Mouse (Mus musculus) gastrocnemius, postnatal 10 days (tissue): ENCODE measurements around the gene Pebp1. TPM values are rescaled to one million over a fixed set of nuclear protein-coding genes. Genes with fewer than 3 reads are reported as not detected.

Source experiments
- DNase-seq: peaks from one replicate; pipeline ENCODE4 v3.0.0; 2021; ENCODE audit warnings: mixed read lengths
- total RNA-seq, 2 experiments: library from RNA; stranded (reverse); gene quantifications; 2 replicates each; pipeline ENCODE4 v1.2.3; 2021

Pebp1 gene
- total RNA-seq, 2 experiments from 2014 or later: 307 to 317 TPM

DNA sequence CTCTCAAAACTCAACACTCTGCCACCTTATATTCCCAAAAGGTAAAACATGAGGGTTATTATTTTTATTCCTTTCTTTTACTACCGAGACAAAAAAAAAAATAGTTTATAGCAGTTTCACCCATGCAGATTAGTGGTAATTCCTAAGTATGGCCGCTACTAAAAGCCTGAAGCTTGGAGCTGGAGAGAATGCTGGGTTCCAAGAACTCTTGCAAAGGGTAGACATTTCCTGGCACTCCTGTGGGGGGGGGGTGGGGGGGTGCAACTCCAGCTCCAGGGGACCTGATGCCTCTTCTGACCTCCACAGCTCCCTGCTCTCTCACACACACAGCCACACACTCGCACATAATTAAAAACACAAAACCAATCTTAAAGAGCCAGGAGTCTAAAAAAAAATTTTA, 1.1 kb downstream of the Pebp1 start:
- DNase-seq: no peak

DNA sequence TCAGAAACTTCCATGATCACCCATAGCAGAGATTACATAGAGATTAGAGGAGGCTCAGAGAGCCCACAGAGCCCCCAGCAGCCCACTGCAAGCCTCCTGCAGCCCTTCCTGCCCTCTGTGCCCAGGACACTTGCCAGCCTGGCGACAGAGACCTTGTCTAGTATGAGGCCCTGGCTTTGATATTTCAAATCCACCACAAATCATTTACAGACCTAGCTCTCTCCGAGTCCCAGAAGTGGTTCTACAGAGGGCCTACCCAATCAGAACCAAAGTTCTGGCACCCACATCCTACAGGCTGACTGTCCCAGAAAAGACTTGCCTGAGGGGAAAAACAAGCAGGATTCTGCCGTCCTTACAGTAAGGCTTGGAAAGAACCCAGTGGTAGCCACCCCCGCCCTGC, 2.2 kb downstream of the Pebp1 start:
- DNase-seq: no peak

DNA sequence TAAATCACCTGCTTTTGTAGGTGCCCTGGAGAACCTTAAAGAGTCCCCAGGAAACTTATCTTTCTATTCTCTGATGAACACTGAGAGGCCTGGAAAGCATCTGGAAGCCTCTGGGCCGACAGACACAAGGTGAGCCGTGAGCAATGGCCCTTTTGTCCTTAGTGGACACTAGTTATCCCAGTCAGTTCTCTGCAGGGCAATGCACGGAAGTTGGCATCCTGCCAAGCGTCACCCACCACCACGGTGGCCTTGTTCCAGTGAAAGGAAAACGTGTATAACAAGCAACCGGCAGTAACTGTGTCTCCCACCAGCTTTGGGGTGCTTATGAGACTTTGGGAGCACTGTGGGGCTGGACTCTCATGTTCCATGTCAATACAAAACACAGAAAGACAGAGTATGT, 2.7 kb downstream of the Pebp1 start:
- no peak for DNase-seq

DNA sequence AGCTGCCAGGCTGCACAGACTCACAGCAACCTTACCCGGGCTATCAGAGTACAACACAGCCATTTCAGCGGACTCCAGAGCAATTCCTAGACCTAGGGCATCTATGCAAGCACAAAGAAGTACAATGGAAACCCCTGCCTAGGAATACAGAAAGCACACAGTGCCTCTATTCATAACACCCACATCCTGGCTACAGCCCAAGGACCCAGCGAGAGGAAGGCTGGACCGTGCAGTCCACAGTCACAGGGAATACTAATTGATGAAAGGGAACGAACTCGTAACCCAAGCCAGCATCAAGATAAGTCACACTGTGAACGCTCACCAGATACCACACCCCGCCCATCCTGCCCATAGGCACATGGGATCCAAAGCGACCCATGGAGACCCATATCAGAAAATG, 3.4 kb downstream of the Pebp1 start:
- no peak for DNase-seq

DNA sequence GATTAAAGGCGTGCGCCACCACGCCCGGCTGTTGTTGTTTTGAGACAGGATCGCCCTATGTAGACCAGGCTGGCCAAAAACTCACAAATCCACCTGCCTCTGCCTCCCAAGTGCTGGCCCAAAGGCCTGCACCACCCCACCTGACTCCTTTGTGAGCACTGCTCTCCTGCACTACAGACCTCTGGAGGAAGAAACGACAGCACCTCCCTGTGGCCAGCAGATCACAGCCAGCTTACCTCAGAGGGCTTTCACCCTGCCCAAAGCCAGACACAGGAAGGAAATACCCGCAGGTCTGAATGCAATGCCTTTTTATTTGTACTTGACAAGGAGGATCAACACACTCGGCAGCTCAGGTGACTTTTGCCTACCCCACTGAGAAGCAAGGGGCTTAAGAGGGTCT, 5.1 kb downstream of the Pebp1 start:
- DNase-seq: no peak

DNA sequence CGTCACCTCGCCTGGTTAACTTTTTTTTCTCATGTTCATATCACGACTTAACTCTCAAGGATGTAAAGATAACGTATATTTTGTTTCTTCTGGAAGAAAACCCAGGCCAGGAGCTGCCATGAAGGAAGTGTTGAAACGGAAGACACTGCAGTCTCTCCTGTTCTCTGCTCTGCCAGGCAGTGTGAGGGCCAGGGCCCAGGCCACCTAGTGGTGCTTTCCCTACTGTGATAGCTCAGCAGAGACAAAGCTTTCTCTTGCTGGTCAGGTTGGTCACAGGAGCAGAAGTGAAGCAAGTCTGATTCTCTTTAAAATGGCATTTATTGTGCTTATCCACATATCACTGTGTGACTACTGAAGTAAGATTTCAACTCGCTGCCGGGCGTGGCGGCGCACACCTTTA, 5.9 kb downstream of the Pebp1 start:
- DNase-seq: no peak

DNA sequence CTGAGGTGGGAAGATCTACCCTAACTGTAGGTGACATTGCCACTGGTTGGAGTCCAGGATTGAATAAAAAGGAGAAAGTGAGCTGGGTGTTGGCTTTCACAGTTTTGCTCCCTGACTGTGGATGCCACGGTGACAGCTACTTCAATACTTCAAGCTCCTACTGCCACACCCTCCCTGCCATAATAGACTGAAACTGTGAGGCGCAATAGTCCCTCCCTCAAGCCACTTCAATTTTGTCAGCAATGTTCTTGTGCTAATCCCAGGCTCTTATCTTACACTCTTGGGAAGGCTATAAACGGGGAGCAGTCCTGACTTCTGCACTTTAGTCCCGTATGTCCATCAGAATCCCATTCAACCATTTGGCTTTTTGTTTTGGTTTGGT, 7.8 kb downstream of the Pebp1 start:
- DNase-seq: no peak

DNA sequence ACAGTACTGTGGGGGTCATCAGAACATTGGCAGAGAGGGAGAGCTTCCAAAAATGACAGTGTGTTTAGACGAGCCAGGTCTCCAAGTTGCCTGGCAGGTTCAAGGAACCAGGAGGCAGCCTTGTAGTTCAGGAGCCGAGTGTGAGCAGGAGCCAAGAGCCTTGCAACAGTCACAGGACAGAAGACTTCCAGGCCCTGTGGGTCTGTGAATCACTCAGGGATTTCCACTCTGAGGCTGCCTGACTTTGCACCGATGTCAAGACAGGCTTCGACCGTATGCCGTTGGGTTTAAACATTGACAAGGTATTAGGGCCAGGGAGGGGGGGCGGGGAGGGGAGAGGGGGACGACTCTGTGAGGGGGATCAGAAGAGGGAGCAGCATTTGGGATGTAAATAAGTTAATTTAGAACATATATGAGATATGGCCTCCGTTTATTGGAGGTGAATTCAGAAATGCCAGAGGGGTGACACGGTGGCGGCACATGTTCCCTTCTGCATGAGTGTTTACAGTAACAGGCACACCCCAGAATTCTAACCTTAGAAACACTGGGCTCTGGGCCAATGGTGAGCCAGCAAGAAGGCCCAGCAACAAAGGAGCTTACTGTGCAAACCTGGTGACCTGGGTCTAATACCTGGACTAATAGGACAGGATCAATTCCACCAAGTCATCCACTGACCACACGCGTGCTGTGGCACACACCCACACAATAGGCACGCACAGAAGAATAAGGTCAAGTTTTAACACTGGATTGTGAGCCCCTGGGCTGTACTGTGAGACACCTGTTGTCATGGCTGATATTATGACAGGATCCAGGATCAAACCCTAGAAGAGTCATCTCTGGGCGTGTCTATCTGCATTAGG, 8.4 kb downstream of the Pebp1 start:
- DNase-seq: no peak

DNA sequence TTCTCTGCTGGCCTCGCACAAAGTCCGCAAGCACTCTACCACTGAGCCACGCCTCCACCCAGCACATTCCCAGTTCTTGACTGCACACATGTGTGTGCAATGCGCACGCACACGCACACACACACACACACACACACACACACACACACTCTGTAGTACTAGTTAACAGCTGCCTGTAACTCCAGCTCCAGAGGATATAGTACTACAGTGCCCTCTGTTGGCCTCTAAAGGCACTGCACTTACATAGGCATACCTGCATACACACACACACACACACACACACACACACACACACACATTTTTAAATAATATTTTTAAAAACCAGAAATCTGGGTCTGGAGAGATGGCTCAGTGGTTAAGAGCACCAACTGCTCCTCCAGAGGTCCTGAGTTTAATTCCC, 9.6 kb downstream of the Pebp1 start:
- no peak for DNase-seq

DNA sequence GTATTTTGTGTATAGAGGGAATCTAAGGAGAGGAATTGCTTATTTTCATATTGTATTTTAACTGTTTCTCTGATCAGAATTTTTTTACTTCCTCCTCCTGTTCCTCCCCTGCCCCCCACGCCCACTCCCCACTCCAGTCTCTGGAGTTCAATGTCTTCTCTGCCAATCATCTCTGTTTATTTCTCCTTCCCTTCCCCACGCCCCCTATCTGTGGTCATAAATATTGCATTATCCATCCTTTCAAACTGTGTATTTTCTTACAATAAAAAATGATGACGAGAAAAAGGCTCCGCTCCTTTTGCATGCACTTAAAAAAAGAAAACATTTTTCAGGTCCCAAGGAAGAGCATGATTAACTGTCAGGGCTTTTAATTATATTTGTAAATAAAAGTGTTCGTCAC, 12.6 kb downstream of the Pebp1 start:
- no peak for DNase-seq

DNA sequence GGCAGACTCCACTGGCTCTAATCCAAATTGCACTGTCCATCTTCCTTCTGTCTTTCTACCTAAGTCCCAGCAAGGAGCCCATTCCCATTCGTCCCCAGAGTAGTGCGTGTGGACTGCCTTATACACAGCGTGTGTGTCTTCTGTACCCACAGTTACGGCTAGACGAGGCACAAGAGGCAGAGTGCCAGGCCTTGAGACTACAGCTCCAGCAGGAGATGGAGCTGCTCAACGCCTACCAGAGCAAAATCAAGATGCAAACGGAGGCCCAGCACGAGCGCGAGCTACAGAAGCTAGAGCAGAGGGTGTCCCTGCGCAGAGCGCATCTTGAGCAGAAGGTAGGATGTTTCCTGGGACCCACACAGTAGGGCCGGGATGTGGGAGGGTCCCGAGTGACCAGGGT, 15.5 kb downstream of the Pebp1 start:
- no peak for DNase-seq

DNA sequence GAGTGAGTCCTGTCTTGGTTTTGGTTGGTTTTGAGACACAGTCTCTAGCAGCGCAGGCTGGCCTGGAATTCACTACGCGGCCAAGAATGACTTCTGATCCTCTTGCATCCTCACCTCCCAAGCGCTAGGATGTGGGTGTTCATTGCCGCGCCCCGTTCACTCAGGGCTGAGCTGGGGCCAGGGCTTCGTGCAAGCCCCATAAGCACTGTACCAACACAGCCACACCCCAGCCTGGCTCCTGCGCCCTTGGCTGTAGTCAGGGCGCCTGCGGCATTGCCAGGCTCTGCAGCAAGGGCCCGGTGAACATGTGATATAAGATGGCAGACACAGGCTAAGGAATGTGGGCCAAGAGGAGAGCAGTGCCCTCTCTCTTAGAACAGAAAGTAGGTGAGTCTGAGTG, 18.0 kb downstream of the Pebp1 start:
- DNase-seq: no peak

DNA sequence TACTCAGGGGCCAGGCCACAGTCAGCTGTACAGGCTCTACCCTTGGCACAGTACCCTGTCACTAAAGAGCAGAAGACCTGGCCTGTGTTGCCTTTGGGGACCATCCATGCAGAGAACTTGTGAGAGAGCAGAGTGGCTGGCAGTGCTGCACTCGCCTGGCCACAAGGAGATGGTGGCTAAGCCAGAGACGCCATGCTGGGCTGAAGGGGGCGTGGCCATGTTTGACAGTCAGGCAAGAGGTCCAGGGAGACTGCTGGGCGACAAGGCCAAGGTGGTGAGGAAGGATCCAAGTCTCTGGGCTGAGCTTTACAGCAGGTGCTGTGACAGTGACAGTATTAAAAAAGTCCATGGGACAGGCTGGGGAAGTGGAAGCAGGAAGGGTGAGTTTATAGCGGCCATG, 18.7 kb downstream of the Pebp1 start:
- DNase-seq: no peak

DNA sequence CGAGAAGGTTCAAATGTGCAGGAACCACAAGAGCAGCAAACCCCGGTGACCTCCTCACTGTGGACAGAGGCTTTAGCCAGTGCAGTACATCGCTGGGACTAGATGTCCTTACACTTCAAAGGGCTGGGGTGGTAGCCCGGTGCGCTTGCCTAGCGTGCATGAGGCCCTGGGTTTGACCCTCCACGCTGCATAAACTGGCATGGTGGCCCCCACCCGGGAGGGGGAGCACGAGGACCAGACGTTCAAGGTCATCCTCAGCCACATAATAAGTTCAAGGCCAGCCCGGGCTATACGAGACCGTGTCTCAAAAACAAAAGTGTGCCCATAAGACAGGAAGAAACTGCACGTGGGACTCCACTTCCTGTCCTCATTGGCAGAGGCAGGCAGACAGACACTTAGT, 19.5 kb downstream of the Pebp1 start:
- no peak for DNase-seq

DNA sequence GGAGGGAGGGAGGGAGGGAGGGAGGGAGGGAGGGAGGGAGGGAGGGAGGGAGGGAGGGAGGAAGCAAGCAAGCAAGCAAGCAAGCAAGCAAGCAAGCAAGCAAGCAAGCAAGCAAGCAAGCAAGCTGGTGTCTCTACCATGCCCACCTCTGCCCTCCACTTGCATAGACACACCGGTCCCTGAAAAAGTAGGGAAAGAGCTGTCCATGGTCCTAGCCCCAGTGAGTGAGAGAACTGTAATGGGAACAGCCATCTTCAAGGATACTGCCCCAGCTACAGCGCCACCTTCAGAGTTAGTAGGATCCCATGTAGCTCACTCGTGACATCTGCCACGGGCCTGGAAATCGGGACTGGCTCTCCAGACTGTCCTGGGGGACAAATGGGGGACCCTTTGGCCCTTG, 22.7 kb downstream of the Pebp1 start:
- DNase-seq: no peak

DNA sequence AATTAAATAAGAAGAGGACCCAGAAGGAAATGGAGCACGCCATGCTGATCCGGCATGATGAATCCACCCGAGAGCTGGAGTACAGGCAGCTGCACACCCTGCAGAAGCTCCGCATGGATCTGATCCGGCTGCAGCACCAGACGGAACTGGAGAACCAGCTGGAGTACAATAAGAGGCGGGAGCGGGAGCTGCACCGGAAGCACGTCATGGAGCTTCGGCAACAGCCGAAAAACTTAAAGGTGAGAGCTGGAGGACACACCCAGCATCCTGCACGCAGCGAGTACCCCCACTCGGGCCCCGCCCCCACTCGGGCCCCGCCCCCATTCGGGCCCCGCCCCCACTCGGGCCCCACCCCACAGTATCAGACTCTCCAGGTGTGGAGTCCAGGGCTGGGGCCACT, 23.9 kb downstream of the Pebp1 start:
- DNase-seq: no peak

DNA sequence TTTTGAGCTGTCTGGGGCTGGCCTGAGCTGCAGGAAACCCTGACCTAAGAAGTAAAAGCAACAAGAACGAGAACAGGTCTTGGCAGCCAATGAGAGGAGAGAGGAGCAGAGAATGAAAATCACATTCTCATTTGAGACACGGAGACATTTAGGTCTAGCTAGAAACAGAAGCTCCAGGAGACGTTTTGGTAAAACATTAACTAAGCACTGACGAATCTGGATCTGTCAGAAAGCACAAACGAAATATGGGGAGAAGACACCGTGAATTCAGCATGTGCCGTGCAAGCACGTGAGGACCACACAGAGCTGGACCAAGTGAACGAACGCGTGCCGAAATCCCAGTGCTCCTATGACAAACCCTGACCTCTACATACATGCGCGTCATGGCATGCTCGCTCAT, 29.1 kb downstream of the Pebp1 start:
- DNase-seq: no peak

DNA sequence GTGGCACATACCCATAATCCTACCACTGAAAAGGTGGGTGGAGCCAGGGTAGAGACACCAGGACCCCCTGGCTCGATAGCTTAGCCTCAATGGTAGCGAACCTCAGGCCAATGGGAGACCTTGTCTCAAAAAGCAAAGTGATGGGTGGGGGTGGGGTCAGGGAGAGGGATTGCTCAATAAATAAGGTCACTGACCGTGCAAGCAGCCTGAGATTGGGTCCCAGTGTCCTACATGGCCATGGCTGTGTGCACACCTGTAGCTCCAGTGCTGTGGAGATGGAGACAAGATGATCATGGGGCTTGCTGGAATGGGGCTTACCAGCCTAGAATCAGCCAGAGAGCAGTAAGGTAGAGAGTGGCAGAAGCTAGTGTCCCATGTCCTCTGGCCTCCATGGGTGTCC, 35.7 kb downstream of the Pebp1 start:
- DNase-seq: no peak

DNA sequence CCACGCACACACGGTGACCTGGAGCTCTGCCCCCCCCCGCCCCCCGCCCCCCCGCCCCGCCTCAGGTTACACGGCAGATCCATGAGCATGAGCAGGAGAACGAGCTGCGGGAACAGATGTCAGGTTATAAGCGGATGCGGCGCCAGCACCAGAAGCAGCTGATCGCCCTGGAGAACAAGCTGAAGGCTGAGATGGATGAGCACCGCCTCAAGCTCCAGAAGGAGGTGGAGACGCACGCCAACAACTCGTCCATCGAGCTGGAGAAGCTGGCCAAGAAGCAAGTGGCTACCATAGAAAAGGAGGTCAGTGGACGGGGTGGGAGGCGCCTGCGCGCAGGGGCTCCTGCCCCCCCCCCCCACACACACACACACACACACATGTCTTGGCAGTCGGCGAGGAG, 36.6 kb downstream of the Pebp1 start:
- no peak for DNase-seq

DNA sequence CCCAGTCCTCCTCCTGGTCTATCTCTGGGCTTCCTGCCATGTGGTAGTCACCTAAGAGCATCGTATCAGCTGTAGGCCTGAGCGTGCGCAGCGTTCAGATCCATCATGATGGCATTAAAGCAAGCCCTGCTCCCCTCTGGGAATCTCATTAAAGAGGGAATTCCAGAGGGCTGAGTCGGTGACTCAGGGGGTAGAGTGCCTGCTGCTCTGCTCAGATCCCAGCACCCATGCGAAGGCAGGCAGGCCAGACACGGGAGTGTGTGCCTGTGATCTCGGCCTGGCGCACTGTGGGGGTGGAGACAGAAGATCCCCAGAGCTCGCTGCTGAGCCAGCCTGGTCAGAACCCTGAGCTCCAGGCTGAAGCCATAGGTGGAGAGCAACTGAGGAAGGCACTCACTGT, 39.1 kb downstream of the Pebp1 start:
- DNase-seq: no peak

DNA sequence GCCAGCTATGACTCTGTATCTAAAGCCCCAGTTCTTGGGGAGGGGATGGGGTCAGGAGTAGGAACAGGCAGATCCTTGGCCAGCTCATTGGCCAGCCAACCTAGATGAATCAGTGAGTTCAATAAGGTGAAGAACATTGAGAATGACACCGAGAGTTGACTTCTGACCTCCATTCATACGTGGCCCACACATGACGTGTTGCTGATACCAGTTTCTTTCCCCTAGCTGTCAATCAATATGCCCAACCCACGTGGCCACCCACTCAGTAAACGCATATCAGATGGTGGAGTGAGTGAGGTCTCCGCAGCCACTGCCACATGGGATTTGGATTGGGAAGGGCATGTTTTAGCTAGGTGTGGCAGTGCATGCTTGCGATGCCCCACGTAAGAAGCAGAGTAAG, 42.3 kb downstream of the Pebp1 start:
- no peak for DNase-seq

DNA sequence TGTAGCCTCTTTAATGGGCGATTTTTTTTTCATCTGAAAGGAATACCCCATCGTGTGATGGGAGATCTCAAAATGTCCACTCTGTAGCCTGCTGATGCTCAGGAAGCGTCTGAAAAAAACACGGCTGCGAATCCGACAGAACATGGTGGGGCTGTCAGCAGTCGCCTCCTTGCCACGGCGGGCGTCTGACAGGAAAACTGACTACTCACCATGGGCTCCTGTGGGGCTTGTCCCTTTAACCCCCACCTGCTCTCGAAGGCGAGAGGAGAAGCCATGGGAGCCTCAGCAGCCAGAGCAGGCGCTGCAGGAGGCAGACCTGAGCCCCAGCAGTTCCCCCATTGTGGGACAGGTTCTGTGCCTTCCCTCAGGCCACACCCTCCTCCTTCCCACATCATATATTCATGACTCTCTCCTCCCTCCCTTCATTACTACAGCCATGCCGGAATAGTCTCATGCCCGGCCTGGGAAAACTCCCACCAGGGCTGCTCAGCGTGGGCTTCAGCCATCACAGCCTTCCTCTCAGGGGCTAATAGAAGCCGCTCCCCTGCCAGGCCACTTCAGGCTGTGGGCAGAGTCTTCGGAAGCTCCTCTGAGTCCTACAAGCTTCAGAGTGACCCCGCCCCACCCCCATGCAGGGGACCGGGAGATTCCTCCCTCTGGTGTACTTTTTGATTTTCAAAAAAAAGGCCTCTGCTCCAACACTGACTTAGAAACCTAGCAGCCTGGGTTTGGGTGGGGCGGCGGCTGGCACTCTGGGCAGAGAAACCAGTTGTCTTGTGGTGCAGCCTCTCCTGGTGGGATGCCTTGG, 44.5 kb downstream of the Pebp1 start:
- no peak for DNase-seq

DNA sequence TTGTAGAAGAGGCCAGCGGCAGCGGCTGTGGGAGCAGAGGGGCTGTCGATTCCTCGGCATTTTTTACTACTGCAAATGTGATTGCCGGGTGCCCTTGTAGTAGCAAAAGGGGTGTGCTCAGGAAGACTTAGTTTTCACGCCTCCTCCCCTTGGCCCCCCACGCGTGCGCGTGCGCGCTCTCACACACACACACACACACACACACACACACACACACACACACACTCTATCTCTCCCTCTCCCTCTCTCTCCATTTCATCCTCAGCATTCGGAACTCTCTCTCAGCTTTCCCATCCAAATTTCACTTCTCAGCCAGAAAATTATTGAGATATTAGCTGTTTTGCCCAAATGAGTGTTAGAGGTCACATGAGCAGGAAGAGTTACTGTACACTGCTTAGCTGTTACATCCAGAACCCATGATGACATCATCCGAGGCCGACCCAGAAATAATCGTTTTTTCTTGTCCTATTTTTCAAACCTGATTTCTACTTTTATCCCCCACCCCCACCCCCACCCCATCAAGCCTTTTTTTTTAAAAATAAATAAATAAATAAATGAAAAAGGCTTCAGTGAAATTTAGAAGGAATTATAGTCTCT, 45.4 kb downstream of the Pebp1 start:
- DNase-seq: no peak
